Mouse (Mus musculus) regulatory T cell (primary cell): ENCODE data around the gene Arl8a.

Source experiments
- in situ Hi-C: fragments of 300-600 bp; cut with MboI, MseI; formaldehyde crosslinking; loops from one replicate; pipeline ENCODE4 v1.15.1; 2025; ENCODE audit warnings: high pct_unique_total_duplicates

Gene Arl8a

GRCm38 (mm10) chr1:135146077-135146945 is at the start of gene Arl8a:
Gene Arl8a (plus strand): TSS chr1:135146824.
- in situ Hi-C loops, result no loop called here

- in situ Hi-C loops, result no loop called here
Observed at GRCm38 (mm10) chr1:135097441-135097840, 49.2 kb upstream of the Arl8a start.

DNA sequence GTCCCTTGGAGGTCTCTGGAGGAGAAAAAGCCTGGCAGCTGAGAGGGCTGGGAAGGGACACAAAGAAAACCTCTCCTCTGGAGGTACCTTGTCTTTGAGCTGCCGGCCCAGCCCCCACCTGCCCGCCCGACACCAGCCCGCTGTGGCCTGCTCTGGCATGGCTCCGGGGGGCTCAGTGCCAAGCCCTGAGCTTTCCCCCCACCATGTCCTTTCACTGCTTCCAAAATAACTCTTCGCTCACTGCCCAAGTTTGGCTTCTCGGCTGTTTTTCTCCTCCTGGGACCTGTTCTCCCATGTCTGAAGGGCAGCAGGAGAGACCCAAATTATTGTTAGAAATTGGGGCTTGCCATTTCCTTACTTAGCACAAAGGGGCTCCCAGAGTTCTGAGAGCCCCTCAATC is 48.2 kb upstream of the Arl8a start:
- in situ Hi-C loops, result no loop called here

- in situ Hi-C loops, result no loop called here
Observed at GRCm38 (mm10) chr1:135100400-135100799, 46.2 kb upstream of the Arl8a start.

- in situ Hi-C loops, result no loop called here
Observed at GRCm38 (mm10) chr1:135105124-135105523, 41.5 kb upstream of the Arl8a start, which contains the start of gene Lgr6. Gene Lgr6 (minus strand): TSS chr1:135105276.

- in situ Hi-C loops, result no loop called here
Observed at GRCm38 (mm10) chr1:135105951-135106350, 40.7 kb upstream of the Arl8a start.

- in situ Hi-C loops, result no loop called here
Observed at GRCm38 (mm10) chr1:135108611-135109010, 38.0 kb upstream of the Arl8a start.

GRCm38 (mm10) chr1:135110075-135110474 is 36.5 kb upstream of the Arl8a start:
- in situ Hi-C loops, result loop anchor here (5.0 to 10.0 kb wide), 2 partner anchors 118 to 1025 kb away; partner anchors contain the start of gene Kif21b

DNA sequence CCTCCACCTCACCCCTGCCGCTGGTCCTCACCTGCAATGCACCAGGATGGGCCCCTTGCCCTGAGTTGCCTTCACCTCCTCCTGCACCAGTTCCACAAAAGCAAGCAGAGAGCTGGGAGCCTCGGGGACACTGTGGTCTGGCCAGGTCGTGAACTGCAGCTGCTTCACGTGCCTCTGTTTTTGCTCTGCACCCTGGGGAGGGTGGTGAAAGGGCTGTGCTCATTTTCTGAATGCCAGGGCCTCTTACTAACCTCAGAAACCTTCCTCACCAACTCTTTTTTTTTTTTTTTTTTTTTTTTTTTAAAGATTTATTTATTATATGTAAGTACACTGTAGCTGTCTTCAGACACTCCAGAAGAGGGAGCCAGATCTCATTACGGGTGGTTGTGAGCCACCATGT is 35.4 kb upstream of the Arl8a start:
- in situ Hi-C loops, result loop anchor here (5.0 to 10.0 kb wide), 2 partner anchors 119 to 1024 kb away; partner anchors contain the start of gene Kif21b

DNA sequence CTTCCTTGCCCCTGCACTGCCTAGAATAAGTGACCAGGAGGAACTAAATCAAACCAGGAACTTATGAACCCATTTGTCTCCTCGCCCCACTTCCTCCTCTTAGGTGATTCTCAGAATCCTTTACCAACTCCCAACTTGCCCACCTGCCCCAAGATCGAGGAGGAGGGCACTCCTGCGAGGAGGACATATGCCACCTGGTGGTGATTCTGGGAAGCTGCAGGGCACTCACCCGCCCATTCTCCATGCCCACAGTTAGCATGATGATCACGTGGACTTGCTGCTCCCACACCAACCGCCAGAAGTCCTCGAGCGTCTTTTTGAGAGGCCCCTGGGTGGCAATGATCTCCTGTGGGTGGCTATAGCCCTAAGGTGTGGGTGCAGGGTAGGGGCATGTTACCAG is 34.0 kb upstream of the Arl8a start:
- in situ Hi-C loops, result loop anchor here (5.0 to 10.0 kb wide), 2 partner anchors 120 to 1022 kb away; partner anchors contain the start of gene Kif21b

DNA sequence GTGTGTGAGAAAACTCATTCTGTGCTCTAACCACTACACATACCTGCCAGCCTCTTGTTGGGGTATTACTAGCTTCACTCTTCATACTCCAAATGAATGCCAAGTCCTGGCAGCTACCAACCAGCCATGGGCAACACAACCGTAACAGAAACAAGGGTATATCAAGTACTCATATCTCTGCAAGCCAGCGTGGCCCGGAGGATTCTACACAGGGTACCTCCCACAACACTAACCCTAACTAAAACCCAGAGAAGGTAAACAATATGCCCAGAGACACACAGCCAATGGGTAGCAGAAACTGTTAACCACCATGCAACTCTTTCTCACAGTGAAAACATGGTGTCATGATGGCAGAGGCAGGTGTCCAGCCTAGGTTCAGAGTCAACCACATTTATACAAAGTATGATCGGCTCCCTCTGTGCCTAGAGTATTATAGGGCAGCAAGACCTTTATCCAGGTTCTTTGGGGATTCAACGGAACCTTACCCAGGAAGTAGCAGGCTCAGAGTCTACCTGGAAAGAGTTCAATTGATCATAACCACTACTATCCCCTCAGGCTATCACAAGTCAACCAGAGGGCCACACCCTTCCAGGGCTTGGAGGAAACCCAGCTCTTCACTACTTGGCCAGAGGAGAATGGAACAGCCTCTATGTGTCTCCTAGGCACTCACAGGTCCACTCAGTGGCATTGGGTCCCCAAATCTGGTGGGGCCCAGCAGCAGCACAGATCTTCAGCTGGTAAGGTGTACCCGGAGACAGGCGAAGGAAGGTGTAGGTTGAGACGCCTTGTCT is 21.9 kb upstream of the Arl8a start:
- in situ Hi-C loops, result no loop called here

DNA sequence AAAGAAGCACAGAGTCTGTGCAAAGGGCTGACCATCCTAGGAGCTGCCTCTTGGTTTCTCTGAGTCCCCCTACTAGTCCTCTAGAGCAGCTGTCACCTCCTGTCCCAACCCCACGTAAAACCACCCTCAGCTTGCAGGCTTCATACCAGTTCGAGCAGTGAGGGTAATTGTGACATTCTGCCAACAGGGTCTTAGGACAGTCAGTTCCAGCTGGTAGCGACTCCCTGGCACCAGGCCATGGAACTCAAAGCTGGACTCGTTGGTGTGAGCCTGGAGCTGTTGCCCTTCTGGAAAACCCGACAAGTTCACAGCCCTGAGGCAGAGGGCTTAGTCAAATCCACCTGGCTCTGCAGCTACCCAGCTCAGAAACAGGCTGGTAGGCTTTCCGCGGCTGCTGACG is 20.6 kb upstream of the Arl8a start:
- in situ Hi-C loops, result no loop called here

DNA sequence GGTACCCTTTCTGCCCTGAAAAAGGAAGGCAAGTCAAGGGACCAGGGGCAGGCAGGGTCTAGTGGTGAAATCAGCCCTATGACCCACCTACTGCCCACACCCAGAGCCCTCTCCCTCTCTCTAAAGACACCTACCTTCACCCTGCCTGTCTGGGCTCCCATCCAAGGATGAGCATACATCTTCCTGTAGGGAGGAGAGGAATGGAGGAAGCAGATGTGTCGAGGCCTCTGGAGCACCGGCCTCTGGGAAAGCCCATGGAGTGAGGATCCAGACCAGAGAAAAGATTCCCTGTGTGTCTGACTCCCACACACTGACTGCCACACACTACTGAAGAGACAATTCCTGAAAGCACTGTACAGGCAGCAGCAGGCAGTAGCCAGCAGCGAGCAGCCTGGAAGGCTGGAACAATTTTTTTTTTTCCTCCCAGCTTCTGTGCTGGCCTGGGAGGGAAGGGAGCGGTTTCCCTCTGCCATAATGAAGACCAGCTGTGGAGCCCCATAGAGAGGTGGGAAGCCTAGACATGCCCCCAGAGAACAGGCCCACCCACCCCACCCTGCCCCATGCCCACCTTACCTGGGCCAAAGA is 20.1 kb upstream of the Arl8a start:
- in situ Hi-C loops, result no loop called here

DNA sequence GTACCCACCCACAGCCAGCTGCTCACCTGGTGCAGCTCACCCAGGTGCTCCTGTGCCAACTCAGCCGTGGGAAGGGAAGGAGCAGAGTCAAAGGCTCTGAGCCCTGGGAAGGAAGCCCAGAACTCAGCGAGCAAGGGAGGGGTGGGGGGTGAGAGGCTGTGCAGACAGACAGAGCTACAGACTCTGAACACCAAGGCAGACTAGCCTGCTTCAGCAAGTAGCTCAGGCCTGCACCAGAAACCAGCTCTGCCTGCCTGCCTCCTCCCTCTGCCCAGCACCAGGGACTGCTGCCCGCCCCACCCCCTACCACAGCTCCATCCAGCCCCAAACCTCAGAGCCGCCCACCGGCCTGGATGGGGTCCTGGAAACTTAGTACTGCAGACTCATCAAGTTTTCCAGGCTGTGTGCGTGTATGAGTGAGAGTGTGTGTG is 18.6 kb upstream of the Arl8a start:
- in situ Hi-C loops, result no loop called here

DNA sequence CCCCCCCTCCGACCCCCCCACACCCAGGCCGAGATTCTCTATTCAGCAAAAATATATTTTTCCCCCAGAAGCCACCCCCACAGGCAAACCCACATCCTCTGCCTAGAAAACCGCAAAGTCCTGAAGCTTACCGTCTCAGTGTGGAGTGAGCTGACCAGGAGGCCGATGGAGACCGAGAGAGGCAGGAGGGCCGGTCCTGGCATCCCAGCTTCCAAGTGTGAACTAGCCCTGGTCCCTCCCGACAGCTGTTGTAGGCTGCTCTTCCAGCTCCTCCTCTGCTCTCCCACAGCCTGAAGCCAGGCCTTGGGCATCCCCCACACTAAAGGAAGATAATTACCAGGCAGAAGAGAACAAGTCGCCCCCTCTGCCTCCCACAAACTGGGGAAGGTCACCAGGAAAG is 17.6 kb upstream of the Arl8a start:
- in situ Hi-C loops, result no loop called here

DNA sequence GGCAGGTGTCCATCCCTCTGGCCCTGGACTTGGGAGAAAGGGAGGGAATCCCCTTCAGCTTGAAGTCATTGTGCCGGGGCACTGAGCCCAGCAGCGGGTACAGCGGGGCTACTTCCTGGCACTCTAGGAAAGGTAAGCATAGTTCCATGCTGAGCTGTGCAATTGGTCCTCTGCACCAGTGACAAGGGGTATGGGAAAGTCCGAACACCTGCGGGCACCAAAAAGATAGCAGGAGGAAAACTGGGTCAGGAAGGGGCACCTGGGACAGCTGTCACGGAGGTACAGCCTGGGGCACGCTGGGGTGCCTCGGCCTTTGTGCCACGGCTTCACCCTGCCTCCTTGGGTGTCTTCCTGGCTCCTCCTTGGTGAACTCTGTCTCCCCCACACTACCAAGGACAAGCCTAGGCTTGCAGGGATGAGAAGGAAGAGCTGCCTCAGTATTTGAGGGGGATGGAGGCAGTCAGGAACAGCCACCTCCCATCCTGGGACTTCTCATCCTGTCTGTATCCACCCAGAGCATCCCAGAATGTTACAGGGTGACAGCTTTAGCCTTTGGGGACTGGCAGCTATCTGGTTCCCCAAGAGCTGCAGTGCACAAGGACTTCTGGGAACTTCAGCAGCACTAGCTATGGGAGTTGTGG is 17.0 kb upstream of the Arl8a start:
- in situ Hi-C loops, result loop anchor here (10.0 kb wide), 1 partner anchor 575 kb away; no protein-coding TSS in a partner anchor

DNA sequence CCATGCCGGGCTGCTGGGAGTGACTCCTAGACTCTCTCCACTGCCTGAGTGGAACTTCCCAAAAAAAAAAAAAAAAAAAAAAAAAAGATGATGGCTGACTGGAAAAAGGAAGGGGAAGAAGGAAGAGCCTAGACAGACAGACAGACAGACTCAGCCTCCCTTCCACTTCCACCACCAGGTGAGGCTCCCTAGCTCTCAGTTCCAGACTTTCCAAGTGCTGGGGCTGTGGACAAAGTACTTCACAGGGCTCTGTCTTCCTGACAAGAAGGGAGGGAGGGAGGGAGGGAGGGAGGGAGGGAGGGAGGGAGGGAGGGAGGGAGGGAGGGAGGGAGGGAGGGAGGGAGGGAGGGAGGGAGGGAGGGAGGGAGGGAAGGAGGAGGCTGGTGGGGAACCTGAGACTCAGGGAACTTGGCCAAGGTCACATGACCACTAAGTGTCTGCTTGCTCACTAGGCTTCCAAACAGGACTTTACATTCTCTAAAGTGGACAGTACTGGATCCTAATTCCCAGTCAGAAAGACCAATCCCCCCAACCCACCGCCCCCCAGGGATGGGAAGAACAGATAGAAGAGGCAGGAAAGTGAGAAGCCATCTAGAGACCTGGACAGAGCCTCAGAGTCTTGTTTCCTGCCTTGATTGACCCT is 16.1 kb upstream of the Arl8a start:
- in situ Hi-C loops, result loop anchor here (10.0 kb wide), 1 partner anchor 576 kb away; no protein-coding TSS in a partner anchor

DNA sequence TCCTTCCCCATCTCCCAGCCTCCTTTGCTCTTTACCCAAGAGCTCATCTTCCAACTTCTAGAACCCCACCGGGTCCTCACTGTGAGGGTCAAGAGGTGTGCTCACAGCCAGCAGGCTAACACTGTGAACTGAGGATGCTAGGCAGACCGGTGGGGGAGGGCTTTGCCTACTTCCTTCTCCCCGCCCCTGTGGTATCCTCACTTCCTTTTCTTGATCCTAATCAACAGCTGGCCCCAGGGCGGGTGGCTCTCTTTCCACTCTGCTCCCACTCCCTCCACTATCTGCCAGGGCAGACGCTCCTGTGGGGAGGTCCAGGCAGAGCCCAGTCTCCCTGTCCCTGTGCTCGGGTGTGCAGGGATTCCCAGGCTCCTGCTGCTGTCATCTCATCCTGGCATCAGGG is 15.6 kb upstream of the Arl8a start:
- in situ Hi-C loops, result loop anchor here (10.0 kb wide), 1 partner anchor 576 kb away; no protein-coding TSS in a partner anchor

DNA sequence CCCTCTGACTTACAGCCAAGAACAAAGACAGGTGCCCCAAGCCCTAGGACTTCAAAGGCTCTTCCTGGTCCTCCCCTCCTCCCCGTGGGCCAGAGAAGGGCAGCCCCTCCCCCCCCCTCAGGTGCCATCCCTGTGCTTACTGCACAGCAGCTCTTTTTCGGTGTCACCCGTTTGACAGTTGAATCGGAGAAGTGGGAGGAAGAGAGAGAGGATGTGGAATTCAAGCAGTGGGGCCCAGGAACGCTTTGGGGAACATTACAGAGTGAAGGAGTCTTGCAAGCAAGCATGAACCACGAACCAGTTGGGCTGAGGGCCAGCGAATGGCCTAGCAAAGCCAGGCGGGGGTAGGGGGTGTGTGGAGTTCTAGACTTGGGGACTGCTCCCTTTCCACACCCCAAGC is 15.1 kb upstream of the Arl8a start:
- in situ Hi-C loops, result loop anchor here (10.0 kb wide), 1 partner anchor 577 kb away; no protein-coding TSS in a partner anchor

DNA sequence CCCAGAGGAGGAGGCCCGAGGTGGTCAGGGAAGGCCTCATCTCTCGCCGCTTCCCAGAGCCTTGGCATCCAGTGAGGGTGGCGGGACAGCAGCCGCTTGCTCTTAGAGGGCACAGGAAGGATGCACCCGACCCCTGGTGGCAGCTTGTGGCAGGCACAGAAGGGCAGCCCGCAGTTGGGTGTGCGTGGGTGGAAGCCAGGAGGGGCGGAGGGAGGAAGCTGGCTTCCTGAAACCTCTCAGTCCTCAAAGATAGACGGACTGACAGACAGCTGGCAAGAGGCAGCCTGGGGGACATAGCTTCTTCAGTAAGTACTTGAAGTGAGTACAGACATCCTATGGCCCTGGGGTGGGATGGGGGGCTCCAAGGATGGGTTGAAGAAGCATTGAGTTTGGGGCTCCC is 14.2 kb upstream of the Arl8a start, which contains the start of gene Ptpn7:
Gene Ptpn7, plus strand, starts transcription at position 228 of the 400 bp plus-strand sequence.
- in situ Hi-C loops, result loop anchor here (10.0 kb wide), 1 partner anchor 578 kb away; no protein-coding TSS in a partner anchor
